Mouse (Mus musculus) heart, adult 18-20 months (tissue): ENCODE measurements around the gene Atf7ip. TPM values are rescaled to one million over a fixed set of nuclear protein-coding genes. Genes with fewer than 3 reads are reported as not detected.

Experiments used
- DNase-seq, 2 experiments: peaks; one replicate each; pipeline ENCODE4 v3.0.0; 2021 to 2022; ENCODE audit warnings: mixed read lengths in 1 of 2
- total RNA-seq, 2 experiments: library from RNA; stranded (reverse); gene quantifications; 2 replicates each; pipeline ENCODE4 v1.2.3; 2021

The Atf7ip gene
- total RNA-seq, 2 experiments from 2014 or later: 59.7 to 88.7 TPM

DNA sequence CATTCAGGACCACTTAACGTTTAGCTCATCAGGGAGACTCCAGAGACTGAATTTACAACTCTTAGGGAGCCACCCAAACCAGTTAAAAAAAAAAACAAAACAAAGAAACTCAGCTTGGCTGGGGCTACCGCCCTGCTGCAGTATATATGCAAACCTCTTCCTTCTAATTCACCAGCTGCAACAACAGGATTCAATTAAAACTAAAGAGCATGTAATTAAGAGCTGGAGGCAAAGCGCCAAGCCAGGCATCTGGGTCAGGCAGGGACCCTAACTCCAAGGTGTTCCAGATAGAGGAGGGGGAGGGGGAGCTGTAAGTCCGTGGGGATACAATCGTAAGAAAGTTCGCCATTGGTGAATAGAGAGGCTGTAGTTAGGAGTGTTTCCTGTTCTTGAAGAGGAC is 140.2 kb downstream of the Atf7ip start:
- no peak for DNase-seq

DNA sequence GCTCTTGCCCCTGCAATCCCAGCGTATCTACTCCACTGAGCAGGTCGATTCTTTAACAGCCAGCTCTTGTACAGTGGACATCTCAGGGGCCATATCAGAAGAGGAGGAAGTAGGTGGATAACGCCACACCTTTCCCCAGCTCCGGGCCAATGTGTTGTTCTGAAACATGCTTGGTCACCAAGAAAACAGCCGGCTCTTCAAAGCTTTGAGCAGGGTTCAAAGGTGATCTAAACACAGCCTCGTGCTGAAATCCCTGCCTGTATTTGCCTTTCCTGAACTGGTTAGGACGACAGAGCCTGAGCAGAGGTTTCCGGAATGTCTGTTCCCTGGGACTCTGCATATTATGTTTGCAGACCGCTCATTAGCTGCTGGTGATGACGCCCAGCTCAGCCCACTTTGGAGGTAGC is 141.5 kb downstream of the Atf7ip start:
- no peak for DNase-seq

DNA sequence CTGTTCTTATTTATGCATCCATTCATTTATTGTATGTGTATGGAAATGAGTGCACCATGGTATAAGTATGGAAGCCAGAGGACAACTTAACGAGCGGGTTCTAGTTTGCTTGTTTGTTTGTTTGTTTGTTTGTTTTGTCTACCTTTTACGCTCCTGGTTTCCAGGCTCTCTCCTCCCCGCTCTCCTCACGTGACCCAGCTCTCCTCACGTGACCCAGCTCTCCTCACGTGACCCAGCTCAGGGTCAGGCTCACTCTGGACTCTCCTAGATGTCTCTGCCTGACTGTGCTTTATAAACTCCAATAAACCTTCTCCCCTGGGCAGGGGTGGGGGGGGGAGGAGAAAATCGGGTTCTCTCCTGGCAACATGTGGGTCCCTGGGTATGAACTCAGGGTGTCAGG is 144.7 kb downstream of the Atf7ip start:
- DNase-seq: no peak

DNA sequence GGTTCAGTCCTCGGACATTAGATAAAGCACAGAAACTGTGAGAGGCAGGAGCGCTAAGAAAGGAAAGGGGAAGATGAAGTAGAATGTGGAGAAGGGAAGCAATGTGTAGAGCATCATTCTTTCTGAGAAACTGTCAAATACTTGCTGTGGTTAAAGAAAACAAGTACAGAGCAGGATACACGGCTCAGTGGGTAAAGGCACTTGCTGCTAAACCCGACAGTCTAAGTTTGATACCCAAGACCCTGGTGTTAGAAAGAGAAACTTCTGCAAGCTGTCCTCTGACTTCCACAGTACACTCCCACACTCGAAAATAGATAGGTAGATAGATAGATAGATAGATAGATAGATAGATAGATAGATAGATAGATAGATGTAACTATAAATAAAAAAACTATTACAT is 147.4 kb downstream of the Atf7ip start:
- no peak for DNase-seq

DNA sequence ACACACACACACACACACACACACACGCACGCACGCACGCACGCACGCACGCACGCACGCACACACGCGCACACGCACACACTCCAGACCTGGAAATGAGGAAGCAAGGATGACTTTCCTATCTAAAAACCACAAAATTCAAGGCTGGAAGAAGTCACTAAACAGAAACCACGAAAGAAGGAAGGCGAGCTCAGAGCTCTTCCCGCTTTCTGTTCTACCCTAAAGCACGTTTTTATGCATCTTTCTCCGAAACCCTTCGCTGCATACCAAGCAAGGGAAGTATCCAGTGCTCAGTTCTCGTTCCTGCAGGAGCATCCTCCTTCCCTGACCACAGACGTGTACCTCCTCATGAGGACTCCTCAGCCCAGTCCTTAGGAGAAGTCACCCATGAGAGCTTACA is 148.5 kb downstream of the Atf7ip start:
- DNase-seq: no peak

DNA sequence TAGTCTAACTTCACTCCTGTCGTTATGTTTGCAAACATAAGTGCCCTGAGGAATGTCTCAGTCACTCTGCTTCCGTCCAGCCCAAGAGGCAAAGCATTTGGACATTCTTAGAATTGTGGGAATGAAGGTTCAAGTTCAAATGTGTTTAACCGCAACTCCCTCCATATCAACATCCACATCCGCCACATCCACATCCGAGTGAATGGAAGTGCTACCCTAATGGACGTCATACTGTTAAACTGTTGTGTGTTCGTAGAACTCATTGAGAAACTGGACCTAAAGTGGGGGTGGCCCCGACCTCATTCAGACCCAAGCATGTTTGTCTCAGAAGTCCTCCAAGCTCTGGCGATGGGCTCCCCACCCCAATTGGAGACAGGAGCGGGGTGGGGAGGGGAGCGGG is 149.8 kb downstream of the Atf7ip start:
- DNase-seq: no peak

DNA sequence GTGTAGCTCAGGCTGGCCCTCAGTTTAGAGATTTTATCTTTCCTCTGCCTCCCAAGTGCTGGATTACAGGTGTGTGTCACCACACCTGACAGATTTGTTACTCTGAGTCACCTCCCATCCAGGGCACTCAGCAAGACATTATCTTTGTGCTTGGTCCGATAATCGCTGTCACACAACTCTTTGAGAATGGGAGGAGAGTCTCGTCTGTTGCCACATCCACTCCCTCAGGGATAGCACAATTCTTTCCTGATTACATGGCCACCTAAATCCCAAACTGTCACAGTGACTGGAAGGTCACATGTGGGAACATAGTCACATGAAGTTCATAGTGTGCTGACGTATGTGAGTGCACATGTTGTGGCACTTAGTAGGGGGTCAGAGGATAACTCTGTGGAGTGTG is 152.3 kb downstream of the Atf7ip start:
- no peak for DNase-seq

DNA sequence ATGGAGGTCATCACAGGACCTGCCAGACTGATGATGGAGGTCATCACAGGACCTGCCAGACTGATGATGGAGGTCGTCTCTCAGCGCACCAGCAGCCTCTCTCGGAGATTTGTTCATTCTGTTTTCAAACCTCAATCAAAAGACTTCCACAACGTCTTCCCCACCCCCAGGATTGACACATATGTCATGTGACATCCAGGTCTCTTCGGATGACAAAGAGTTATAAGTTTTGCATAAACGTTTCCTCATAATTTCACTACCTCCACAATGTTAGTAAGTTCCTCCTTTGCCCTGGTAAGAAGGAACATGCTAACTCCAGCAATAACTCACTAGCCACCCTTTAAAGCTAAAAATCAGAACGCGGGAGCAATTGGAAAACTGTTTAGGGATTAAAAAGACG is 153.3 kb downstream of the Atf7ip start:
- DNase-seq: no peak

Other genes with a start within 250 kb of the Atf7ip start
- gene Gm8994, start 178.6 kb upstream of the Atf7ip start, total RNA-seq: not detected
- gene E330021D16Rik, start 90.6 kb upstream of the Atf7ip start, total RNA-seq: not detected
- gene Plbd1, start 155.8 kb downstream of the Atf7ip start, total RNA-seq: 10 to 100 TPM; 42.7 to 50.9 TPM